In the genomic region with DNA sequence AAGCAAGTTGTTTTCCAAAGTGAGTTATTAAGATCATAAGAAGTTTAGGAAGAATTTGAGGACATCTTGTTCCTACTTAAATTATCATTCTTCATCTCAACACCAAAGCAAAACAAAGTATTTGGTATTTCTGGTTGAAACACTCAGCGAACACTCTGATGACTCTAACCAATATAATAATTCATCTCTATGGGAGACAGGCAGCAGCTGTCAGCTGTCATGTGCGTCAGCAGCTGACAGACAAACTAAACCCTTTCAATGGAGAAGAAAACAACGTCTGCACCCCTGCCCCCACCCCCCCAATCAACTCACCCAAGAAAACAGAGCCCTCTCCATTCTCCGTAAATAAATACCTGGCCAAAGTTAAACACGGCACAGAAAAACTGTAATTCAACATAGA, we compare ENCODE assay signal across 11 mouse cellular contexts. TPM values are rescaled to one million over a fixed set of nuclear protein-coding genes. Genes with fewer than 3 reads are reported as not detected.
DNase-seq lines count a peak whose midpoint lies in the region; ATAC-seq and TF ChIP-seq lines count a peak whose summit lies in the region.
"Had no signal": no experiment of that assay in that cellular context is flagged by ENCODE, and none has a peak within 500 bp of the region (broad histone marks: within the 10 kb centered on the region; RNA-seq: fewer than 3 reads in every experiment).

No protein-coding gene starts in this region.

- H3K4me1 ChIP-seq in lung, adult 2 months (ENCODE audit: control insufficient read depth, insufficient read depth, low read length): peaks cover 3% of the 10 kb centered on the region; the same call in 1 of the 2 replicates
- no peaks in the 10 kb centered on the region for H3K4me1 ChIP-seq in stomach, postnatal 0 days (replicated peaks; ENCODE audit: control insufficient read depth, insufficient read depth)

- no peak overlapping the region for H3K4me3 ChIP-seq in lung, adult 2 months (replicated peaks; ENCODE audit: extremely low read depth, low read depth, low read length)
- no peak overlapping the region for H3K4me3 ChIP-seq in stomach, postnatal 0 days (ENCODE audit: low read depth, low read length)

- no peak overlapping the region for H3K27ac ChIP-seq in stomach, postnatal 0 days (replicated peaks)
- H3K27ac ChIP-seq: liver, embryonic 14.5 days had no signal

- H3K9ac ChIP-seq in stomach, postnatal 0 days (ENCODE audit: low read length): no peak overlapping the region
- H3K9ac ChIP-seq: liver, embryonic 14.5 days had no signal

- WGBS in lung, adult 2 months: 33% methylated on average over 5 of the region's 5 CpGs
- 22% methylated on average over 5 of the region's 5 CpGs for WGBS in stomach, postnatal 0 days

- H3K9me3 ChIP-seq in stomach, postnatal 0 days (ENCODE audit: control insufficient read depth, low read length): no peaks in the 10 kb centered on the region

- no peak for TF ChIP-seq EP300 in stomach, postnatal 0 days (optimal IDR thresholded peaks at IDR 0.05)

- H3K27me3 ChIP-seq in stomach, postnatal 0 days (ENCODE audit: control insufficient read depth, insufficient read depth, low read length): no peaks in the 10 kb centered on the region

- intact Hi-C loops in heart, postnatal 36 days (cut with DNase I): no loop called here

- peak; percentile 4 to 25 for DNase-seq in heart, adult 18-20 months
- DNase-seq in heart, postnatal 36 days: no peak
- DNase-seq in lung, adult 18-20 months: peak; percentile 15 to 33
- DNase-seq in lung, adult 2 months: no peak
- DNase-seq in kidney, postnatal 14 days: peak; percentile 50
- DNase-seq in stomach, postnatal 0 days (ENCODE audit: low spot score): no peak
- DNase-seq in urinary bladder, postnatal 14 days (ENCODE audit: low spot score): no peak
- DNase-seq in frontal cortex, postnatal 10 days (ENCODE audit: low spot score in 2 of 2): no peak

- H3K36me3 ChIP-seq in stomach, postnatal 0 days (ENCODE audit: control insufficient read depth, insufficient read depth, low read length): no peaks in the 10 kb centered on the region

- peak overlapping the region; percentile 17; the same call in 1 of the 2 replicates for H3K4me2 ChIP-seq in stomach, postnatal 0 days (replicated peaks; ENCODE audit: low read depth)

- ATAC-seq in stomach, postnatal 0 days (ENCODE audit: low FRiP score, low TSS enrichment): no peak
- ATAC-seq: CD4-positive, CD25-positive, alpha-beta regulatory T cell, adult 4 months; hindbrain, embryonic 16.5 days had no signal

- no peak for TF ChIP-seq CTCF in lung, adult 2 months (IDR thresholded peaks at IDR 0.05; ENCODE audit: insufficient read depth, low read length)
- no peak for TF ChIP-seq CTCF in stomach, postnatal 0 days (IDR thresholded peaks at IDR 0.05; ENCODE audit: low read depth)

- TF ChIP-seq POLR2A in lung, adult 2 months (IDR thresholded peaks at IDR 0.05; ENCODE audit: borderline replicate concordance, extremely low read depth, low read depth, low read length): no peak

RNA-seq across cellular contexts. Expression of gene Gpr155, which starts 34.9 kb away (rescaled TPM):
- total RNA-seq in heart, adult 18-20 months (2021): 10 to 100 TPM; 10.3 to 13.4 TPM
- total RNA-seq in heart, postnatal 36 days (2021): 10 to 100 TPM; 13.1 to 13.8 TPM
- 16.4 and 20.8 TPM in 2 replicates for polyA plus RNA-seq in lung, adult 2 months (2012; rRNA removed)
- polyA plus RNA-seq in stomach, postnatal 0 days (2015; fragmentation: Nextera tagmentation; extraction: Ambion mirVana): 11.6 and 11.8 TPM in 2 replicates

RNA-seq across cellular contexts. Expression of gene Cir1, which starts 39.0 kb away (rescaled TPM):
- total RNA-seq in heart, adult 18-20 months (2021): 10 to 100 TPM; 11.1 to 13.9 TPM
- 10 to 100 TPM; 18.1 to 20.5 TPM for total RNA-seq in heart, postnatal 36 days (2021)
- polyA plus RNA-seq in lung, adult 2 months (2012; rRNA removed): 2.1 and 4.3 TPM in 2 replicates
- 17.3 and 19.6 TPM in 2 replicates for polyA plus RNA-seq in stomach, postnatal 0 days (2015; fragmentation: Nextera tagmentation; extraction: Ambion mirVana)

RNA-seq across cellular contexts. Expression of gene Scrn3, which starts 39.1 kb away (rescaled TPM):
- 10 to 100 TPM; 26.1 to 33.9 TPM for total RNA-seq in heart, adult 18-20 months (2021)
- total RNA-seq in heart, postnatal 36 days (2021): 10 to 100 TPM; 23.2 to 24.3 TPM
- polyA plus RNA-seq in lung, adult 2 months (2012; rRNA removed): 5.5 and 8.9 TPM in 2 replicates
- polyA plus RNA-seq in stomach, postnatal 0 days (2015; fragmentation: Nextera tagmentation; extraction: Ambion mirVana): 8.6 and 9.2 TPM in 2 replicates

Comparison
In these comparisons a context has a peak if more than half of its experiments do, and no peak if none do; other contexts are left out.
1. DNase-seq: peak in heart, adult 18-20 months (2 of 2), lung, adult 18-20 months (2 of 2) and kidney, postnatal 14 days (single experiment); none in heart, postnatal 36 days (0 of 2), lung, adult 2 months (single experiment), stomach, postnatal 0 days (single experiment), urinary bladder, postnatal 14 days (single experiment) and frontal cortex, postnatal 10 days (0 of 2).